Mouse (Mus musculus) CH12.LX (cell line): ENCODE measurements around the gene Rnf5.

Experiments
- CHD2 ChIP-seq: IDR thresholded peaks from 2 replicates; pipeline ENCODE4 v1.6.1; 2011; ENCODE audit warnings: low read length, improper control_type of control experiment
- CTCF ChIP-seq, 2 experiments: IDR thresholded peaks in 1 of 2; conservative IDR thresholded peaks in 1 of 2; 2 replicates each; pipeline ENCODE4 v1.5.1; 2011 to 2012; ENCODE audit warnings: low read depth in 2 of 2, low read length in 2 of 2, improper control_type of control experiment in 1 of 2, inconsistent platforms in 1 of 2, mild to moderate bottlenecking in 1 of 2, moderate library complexity in 1 of 2
- ELF1 ChIP-seq: IDR thresholded peaks from 2 replicates; pipeline ENCODE4 v1.6.1; 2014; ENCODE audit warnings: low read depth, mild to moderate bottlenecking, inconsistent platforms, low read length, improper control_type of control experiment
- EP300 ChIP-seq: IDR thresholded peaks from 2 replicates; pipeline ENCODE4 v1.6.1; 2011; ENCODE audit warnings: low read length, improper control_type of control experiment
- MAX ChIP-seq: IDR thresholded peaks from 2 replicates; pipeline ENCODE4 v1.6.1; 2011; ENCODE audit warnings: low read length, improper control_type of control experiment
- MEF2A ChIP-seq: IDR thresholded peaks from 2 replicates; pipeline ENCODE4 v1.6.1; 2014; ENCODE audit warnings: low read depth, mild to moderate bottlenecking, inconsistent platforms, low read length, improper control_type of control experiment, borderline replicate concordance
- POLR2A ChIP-seq: IDR thresholded peaks from 2 replicates; pipeline ENCODE4 v1.6.1; 2011; ENCODE audit warnings: low read depth, mild to moderate bottlenecking, improper control_type of control experiment, low read length

- no peak for TF ChIP-seq POLR2A
- no peak for TF ChIP-seq MEF2A
- TF ChIP-seq CTCF (conservative IDR thresholded peaks at IDR 0.05 in 1 of 2, IDR thresholded peaks at IDR 0.05 in 1 of 2; ENCODE audit: low read depth in 2 of 2, low read length in 2 of 2) = peak; percentile 87 to 92
- TF ChIP-seq ELF1 = no peak
- TF ChIP-seq EP300 = no peak
- TF ChIP-seq MAX = no peak
- no peak for TF ChIP-seq CHD2
Measured at GRCm38 (mm10) chr17:34555483-34555882, 48.0 kb downstream of the Rnf5 start.
